Mouse (Mus musculus) lung, postnatal 14 days (tissue): ENCODE measurements around the gene Add3.

ENCODE experiments used
- DNase-seq: peaks from one replicate; pipeline ENCODE4 v3.0.0; 2021

Add3 gene

GRCm38 (mm10) chr19:53276902-53277707 is 136.9 kb downstream of the Add3 start:
- DNase-seq: no peak

- DNase-seq: no peak
These were observed 138.5 kb downstream of the Add3 start for GRCm38 (mm10) chr19:53278491-53279415.

GRCm38 (mm10) chr19:53280254-53280653 is 140.0 kb downstream of the Add3 start:
- DNase-seq: no peak

- DNase-seq: no peak
These were observed 142.3 kb downstream of the Add3 start for GRCm38 (mm10) chr19:53282571-53282970.

- DNase-seq: no peak
These were observed 143.5 kb downstream of the Add3 start for GRCm38 (mm10) chr19:53283742-53284141.

- DNase-seq: peak; percentile 13
These were observed 144.3 kb downstream of the Add3 start for GRCm38 (mm10) chr19:53284268-53285208.

GRCm38 (mm10) chr19:53296331-53297254 is 156.3 kb downstream of the Add3 start:
- no peak for DNase-seq
